ENCODE assay signal across 8 mouse cellular contexts in genomic region chr9:78109656-78110055, GRCm38 (mm10). TPM values are rescaled to one million over a fixed set of nuclear protein-coding genes. Genes with fewer than 3 reads are reported as not detected.
DNase-seq lines count a peak whose midpoint lies in the region; ATAC-seq and TF ChIP-seq lines count a peak whose summit lies in the region.

No protein-coding gene starts in this region.

- peaks cover 18% of the 10 kb centered on the region for H3K4me1 ChIP-seq in kidney, postnatal 0 days (replicated peaks; ENCODE audit: insufficient read depth, low read length)
- H3K4me1 ChIP-seq in forebrain, postnatal 0 days (ENCODE audit: insufficient read depth) = peaks cover 14% of the 10 kb centered on the region

- 43% methylated on average over 5 of the region's 5 CpGs for WGBS in kidney, postnatal 0 days
- WGBS in forebrain, postnatal 0 days = 42% methylated on average over 5 of the region's 5 CpGs
- 64% methylated on average over 5 of the region's 5 CpGs for WGBS in macrophage (ENCODE audit: missing documents)

- H3K27ac ChIP-seq in kidney, postnatal 0 days = no peak overlapping the region
- no peak overlapping the region for H3K27ac ChIP-seq in forebrain, postnatal 0 days (ENCODE audit: low read depth, low read length)
- no peak overlapping the region for H3K27ac ChIP-seq in macrophage

- peak; percentile 57 for TF ChIP-seq CTCF in kidney, postnatal 0 days (IDR thresholded peaks at IDR 0.05; ENCODE audit: low read depth)
- peak; percentile 34 for TF ChIP-seq CTCF in forebrain, postnatal 0 days (IDR thresholded peaks at IDR 0.05; ENCODE audit: low read depth)

- no peak for ATAC-seq in kidney, postnatal 0 days (replicated peaks; ENCODE audit: low FRiP score, low read depth)
- ATAC-seq in forebrain, postnatal 0 days = no peak

- H3K36me3 ChIP-seq in kidney, postnatal 0 days (ENCODE audit: insufficient read depth, low read length) = no peaks in the 10 kb centered on the region
- no peaks in the 10 kb centered on the region for H3K36me3 ChIP-seq in forebrain, postnatal 0 days (ENCODE audit: insufficient read depth)
- H3K36me3 ChIP-seq in macrophage (ENCODE audit: inconsistent target) = no peaks in the 10 kb centered on the region

- DNase-seq in kidney, postnatal 0 days (ENCODE audit: low spot score) = no peak
- no peak for DNase-seq in kidney, postnatal 14 days
- peak; percentile 64 for DNase-seq in ZHBTc4 (ENCODE audit: low read depth, low spot score)
- no peak for DNase-seq in forebrain, postnatal 0 days
- DNase-seq in testis, postnatal 14 days (ENCODE audit: low spot score) = no peak
- no peak for DNase-seq in kidney, adult 18-20 months
- DNase-seq in gastrocnemius, adult 18-20 months (ENCODE audit: low spot score) = no peak

- H3K4me3 ChIP-seq in kidney, postnatal 0 days (replicated peaks; ENCODE audit: low read depth, low read length) = peak overlapping the region; percentile 85; the same call in 1 of the 2 replicates
- peak overlapping the region; percentile 82 for H3K4me3 ChIP-seq in forebrain, postnatal 0 days (ENCODE audit: low read depth, low read length)
- H3K4me3 ChIP-seq in macrophage (ENCODE audit: inconsistent target) = peak overlapping the region; percentile 62

- peak overlapping the region; percentile 83 for H3K4me2 ChIP-seq in kidney, postnatal 0 days (ENCODE audit: low read length)
- H3K4me2 ChIP-seq in forebrain, postnatal 0 days (ENCODE audit: low read depth) = peak overlapping the region; percentile 90

- peaks cover 33% of the 10 kb centered on the region for H3K79me2 ChIP-seq in macrophage (ENCODE audit: inconsistent target)

- H3K9ac ChIP-seq in kidney, postnatal 0 days (ENCODE audit: low read depth, low read length) = 0 out of 2 replicates have a peak overlapping the region, but pooled peaks have one; percentile 42
- no peak overlapping the region for H3K9ac ChIP-seq in forebrain, postnatal 0 days

- H3K27me3 ChIP-seq in kidney, postnatal 0 days (ENCODE audit: insufficient read depth, low read length) = no peaks in the 10 kb centered on the region
- no peaks in the 10 kb centered on the region for H3K27me3 ChIP-seq in forebrain, postnatal 0 days (ENCODE audit: insufficient read depth, low read length)

- no peaks in the 10 kb centered on the region for H3K9me3 ChIP-seq in kidney, postnatal 0 days (replicated peaks; ENCODE audit: low read length)
- no peaks in the 10 kb centered on the region for H3K9me3 ChIP-seq in forebrain, postnatal 0 days (ENCODE audit: low read length)

RNA-seq across cellular contexts. Expression of gene Ick, which starts 0.7 kb away (rescaled TPM):
- 21.9 and 22.8 TPM in 2 replicates for polyA plus RNA-seq in kidney, postnatal 0 days (2015; fragmentation: Nextera tagmentation; extraction: Ambion mirVana)
- 39.2 and 39.7 TPM in 2 replicates for total RNA-seq in forebrain, postnatal 0 days (2014; rRNA removed)
- 33.9 and 36.3 TPM in 2 replicates for polyA plus RNA-seq in forebrain, postnatal 0 days (2015; fragmentation: Nextera tagmentation; extraction: Ambion mirVana)
- total RNA-seq in macrophage (2018; cell fraction: chromatin; rRNA removed) = 10 to 100 TPM in 22 of 26 experiments, 1 to 10 TPM in 4; 4.0 to 24.7 (median 16.6) TPM
- 1 to 10 TPM; 3.4 to 8.2 (median 6.1) TPM for total RNA-seq in macrophage (2018; cell fraction: cytosol; rRNA removed)
- total RNA-seq in macrophage (2018; cell fraction: nucleus; rRNA removed) = 10 to 100 TPM in 12 of 26 experiments, 1 to 10 TPM in 14; 4.6 to 20.3 (median 9.3) TPM
- 4.0 to 7.3 TPM (median 5.4 TPM) in 3 replicates for polyA plus RNA-seq in macrophage (2018)
- total RNA-seq in gastrocnemius, adult 18-20 months (2021) = 1 to 10 TPM; 4.3 to 4.7 TPM

RNA-seq across cellular contexts. Expression of gene Fbxo9, which starts 0.8 kb away (rescaled TPM):
- 49.9 and 50.3 TPM in 2 replicates for polyA plus RNA-seq in kidney, postnatal 0 days (2015; fragmentation: Nextera tagmentation; extraction: Ambion mirVana)
- total RNA-seq in forebrain, postnatal 0 days (2014; rRNA removed) = 90.3 and 91.5 TPM in 2 replicates
- 62.3 and 72.6 TPM in 2 replicates for polyA plus RNA-seq in forebrain, postnatal 0 days (2015; fragmentation: Nextera tagmentation; extraction: Ambion mirVana)
- 10 to 100 TPM in 23 of 26 experiments, 1 to 10 TPM in 3; 7.9 to 80.0 (median 31.1) TPM for total RNA-seq in macrophage (2018; cell fraction: chromatin; rRNA removed)
- total RNA-seq in macrophage (2018; cell fraction: cytosol; rRNA removed) = 10 to 100 TPM in 24 of 26 experiments, 1 to 10 TPM in 2; 8.2 to 20.3 (median 15.4) TPM
- total RNA-seq in macrophage (2018; cell fraction: nucleus; rRNA removed) = 10 to 100 TPM in 20 of 26 experiments, 1 to 10 TPM in 6; 7.3 to 46.1 (median 15.9) TPM
- 20.7 to 20.8 TPM (median 20.8 TPM) in 3 replicates for polyA plus RNA-seq in macrophage (2018)
- total RNA-seq in gastrocnemius, adult 18-20 months (2021) = 10 to 100 TPM; 39.6 to 43.4 TPM

RNA-seq across cellular contexts. Expression of gene Gcm1, which starts 57.9 kb away (rescaled TPM):
- polyA plus RNA-seq in kidney, postnatal 0 days (2015; fragmentation: Nextera tagmentation; extraction: Ambion mirVana) = 1.3 and 2.1 TPM in 2 replicates
- total RNA-seq in forebrain, postnatal 0 days (2014; rRNA removed) = not detected in 2 replicates
- polyA plus RNA-seq in forebrain, postnatal 0 days (2015; fragmentation: Nextera tagmentation; extraction: Ambion mirVana) = not detected in 2 replicates
- not detected for total RNA-seq in macrophage (2018; cell fraction: chromatin; rRNA removed)
- under 1 TPM in 5 of 26 experiments, not detected in 21; 0.05 to 0.08 (median 0.06) TPM for total RNA-seq in macrophage (2018; cell fraction: cytosol; rRNA removed)
- under 1 TPM in 1 of 26 experiments, not detected in 25; 0.41 TPM for total RNA-seq in macrophage (2018; cell fraction: nucleus; rRNA removed)
- polyA plus RNA-seq in macrophage (2018) = not detected in 3 replicates
- total RNA-seq in gastrocnemius, adult 18-20 months (2021) = not detected
